Mouse (Mus musculus): ENCODE measurements around the gene Wdr95. TPM values are rescaled to one million over a fixed set of nuclear protein-coding genes. Genes with fewer than 3 reads are reported as not detected.

The Wdr95 gene
- polyA plus RNA-seq, 2 experiments: not detected

- no peaks in the 10 kb centered on the region for H3K36me3 ChIP-seq (replicated peaks; ENCODE audit: control insufficient read depth, insufficient read depth, low read depth)
- no peak overlapping the region for H3K4me3 ChIP-seq (ENCODE audit: insufficient read depth in 1 of 2, low read depth in 2 of 2, low read length in 2 of 2)
- no peak overlapping the region for H3K4me2 ChIP-seq (ENCODE audit: low read depth)
- ATAC-seq (ENCODE audit: insufficient read depth): no peak
- no peaks in the 10 kb centered on the region for H3K27me3 ChIP-seq (ENCODE audit: control insufficient read depth, insufficient read depth, low read length)
- 49% methylated on average over 10 of the region's 10 CpGs for WGBS (ENCODE audit: insufficient replicate concordance)
- no peaks in the 10 kb centered on the region for H3K9me3 ChIP-seq (ENCODE audit: control insufficient read depth, low read length)
- no peaks in the 10 kb centered on the region for H3K4me1 ChIP-seq (replicated peaks; ENCODE audit: control insufficient read depth in 2 of 2, insufficient read depth in 2 of 2, low read length in 1 of 2)
- H3K27ac ChIP-seq: no peak overlapping the region
- no peak for DNase-seq (ENCODE audit: low read depth in 3 of 3, low spot score in 3 of 3)
- no peak overlapping the region for H3K9ac ChIP-seq (replicated peaks)
- no peak for TF ChIP-seq EP300 (IDR thresholded peaks at IDR 0.05; ENCODE audit: low read depth)
- TF ChIP-seq CTCF (IDR thresholded peaks at IDR 0.05; ENCODE audit: low read depth): no peak
Measured at GRCm38 (mm10) chr5:149576977-149577376, 48.5 kb downstream of the Wdr95 start.

- TF ChIP-seq EP300 (IDR thresholded peaks at IDR 0.05; ENCODE audit: low read depth): no peak
- no peak for TF ChIP-seq CTCF (IDR thresholded peaks at IDR 0.05; ENCODE audit: low read depth)
- H3K4me1 ChIP-seq (replicated peaks; ENCODE audit: control insufficient read depth in 2 of 2, insufficient read depth in 2 of 2, low read length in 1 of 2): no peaks in the 10 kb centered on the region
- H3K9ac ChIP-seq (replicated peaks): no peak overlapping the region
- WGBS (ENCODE audit: insufficient replicate concordance): 32% methylated on average over 10 of the region's 10 CpGs
- no peak overlapping the region for H3K4me2 ChIP-seq (ENCODE audit: low read depth)
- H3K9me3 ChIP-seq (ENCODE audit: control insufficient read depth, low read length): no peaks in the 10 kb centered on the region
- no peaks in the 10 kb centered on the region for H3K27me3 ChIP-seq (ENCODE audit: control insufficient read depth, insufficient read depth, low read length)
- ATAC-seq (ENCODE audit: insufficient read depth): no peak
- H3K36me3 ChIP-seq (replicated peaks; ENCODE audit: control insufficient read depth, insufficient read depth, low read depth): no peaks in the 10 kb centered on the region
- no peak overlapping the region for H3K27ac ChIP-seq
- H3K4me3 ChIP-seq (ENCODE audit: insufficient read depth in 1 of 2, low read depth in 2 of 2, low read length in 2 of 2): no peak overlapping the region
- no peak for DNase-seq (ENCODE audit: low read depth in 3 of 3, low spot score in 3 of 3)
Measured at GRCm38 (mm10) chr5:149577449-149577848, 49.0 kb downstream of the Wdr95 start.

GRCm38 (mm10) chr5:149582642-149583262, 54.3 kb downstream of the Wdr95 start:
- H3K9me3 ChIP-seq (ENCODE audit: control insufficient read depth, low read length): no peaks in the 10 kb centered on the region
- ATAC-seq (ENCODE audit: insufficient read depth) (no peak), DNase-seq (ENCODE audit: low read depth in 3 of 3, low spot score in 3 of 3) (no peak)
- no peak overlapping the region for H3K9ac ChIP-seq (replicated peaks)
- no peak for TF ChIP-seq CTCF (IDR thresholded peaks at IDR 0.05; ENCODE audit: low read depth)
- TF ChIP-seq EP300 (IDR thresholded peaks at IDR 0.05; ENCODE audit: low read depth): no peak
- H3K36me3 ChIP-seq (replicated peaks; ENCODE audit: control insufficient read depth, insufficient read depth, low read depth): no peaks in the 10 kb centered on the region
- H3K4me3 ChIP-seq (ENCODE audit: insufficient read depth in 1 of 2, low read depth in 2 of 2, low read length in 2 of 2): no peak overlapping the region
- no peak overlapping the region for H3K4me2 ChIP-seq (ENCODE audit: low read depth)
- no peak overlapping the region for H3K27ac ChIP-seq
- H3K4me1 ChIP-seq (replicated peaks; ENCODE audit: control insufficient read depth in 2 of 2, insufficient read depth in 2 of 2, low read length in 1 of 2): peaks cover 0 to 6% of the 10 kb centered on the region in 2 experiments; a peak in 2 of 4 replicates
- WGBS (ENCODE audit: insufficient replicate concordance): 23% methylated on average over 5 of the region's 5 CpGs
- no peaks in the 10 kb centered on the region for H3K27me3 ChIP-seq (ENCODE audit: control insufficient read depth, insufficient read depth, low read length)

- WGBS (ENCODE audit: insufficient replicate concordance): 27% methylated on average over 8 of the region's 8 CpGs
- no peak for TF ChIP-seq CTCF (IDR thresholded peaks at IDR 0.05; ENCODE audit: low read depth)
- TF ChIP-seq EP300 (IDR thresholded peaks at IDR 0.05; ENCODE audit: low read depth): no peak
Measured at GRCm38 (mm10) chr5:149583507-149583906, 55.0 kb downstream of the Wdr95 start.

GRCm38 (mm10) chr5:149584154-149584655, 55.7 kb downstream of the Wdr95 start:
- H3K4me3 ChIP-seq (ENCODE audit: insufficient read depth in 1 of 2, low read depth in 2 of 2, low read length in 2 of 2): no peak overlapping the region
- ATAC-seq (ENCODE audit: insufficient read depth) (no peak), DNase-seq (ENCODE audit: low read depth in 3 of 3, low spot score in 3 of 3) (no peak)
- no peaks in the 10 kb centered on the region for H3K9me3 ChIP-seq (ENCODE audit: control insufficient read depth, low read length)
- peaks cover 0 to 15% of the 10 kb centered on the region in 2 experiments; a peak in 2 of 4 replicates for H3K4me1 ChIP-seq (replicated peaks; ENCODE audit: control insufficient read depth in 2 of 2, insufficient read depth in 2 of 2, low read length in 1 of 2)
- H3K36me3 ChIP-seq (replicated peaks; ENCODE audit: control insufficient read depth, insufficient read depth, low read depth): no peaks in the 10 kb centered on the region
- no peak overlapping the region for H3K9ac ChIP-seq (replicated peaks)
- WGBS (ENCODE audit: insufficient replicate concordance): 60% methylated on average over 8 of the region's 8 CpGs
- no peak overlapping the region for H3K27ac ChIP-seq
- H3K4me2 ChIP-seq (ENCODE audit: low read depth): no peak overlapping the region
- no peak for TF ChIP-seq CTCF (IDR thresholded peaks at IDR 0.05; ENCODE audit: low read depth)
- no peak for TF ChIP-seq EP300 (IDR thresholded peaks at IDR 0.05; ENCODE audit: low read depth)
- no peaks in the 10 kb centered on the region for H3K27me3 ChIP-seq (ENCODE audit: control insufficient read depth, insufficient read depth, low read length)

More at GRCm38 (mm10) chr5:149583507-149583906, 55.0 kb downstream of the Wdr95 start:
- ATAC-seq (ENCODE audit: insufficient read depth) (no peak), DNase-seq (ENCODE audit: low read depth in 3 of 3, low spot score in 3 of 3) (no peak)
- no peak overlapping the region for H3K27ac ChIP-seq
- H3K9me3 ChIP-seq (ENCODE audit: control insufficient read depth, low read length): no peaks in the 10 kb centered on the region
- H3K27me3 ChIP-seq (ENCODE audit: control insufficient read depth, insufficient read depth, low read length): no peaks in the 10 kb centered on the region
- no peak overlapping the region for H3K4me2 ChIP-seq (ENCODE audit: low read depth)
- H3K4me1 ChIP-seq (replicated peaks; ENCODE audit: control insufficient read depth in 2 of 2, insufficient read depth in 2 of 2, low read length in 1 of 2): peaks cover 0 to 14% of the 10 kb centered on the region in 2 experiments; a peak in 2 of 4 replicates
- no peak overlapping the region for H3K9ac ChIP-seq (replicated peaks)
- H3K36me3 ChIP-seq (replicated peaks; ENCODE audit: control insufficient read depth, insufficient read depth, low read depth): no peaks in the 10 kb centered on the region
- no peak overlapping the region for H3K4me3 ChIP-seq (ENCODE audit: insufficient read depth in 1 of 2, low read depth in 2 of 2, low read length in 2 of 2)

All from liver, embryonic 14.5 days (tissue).